Mouse (Mus musculus) embryonic fibroblast, embryonic 13.5 days (primary cell): ENCODE data around the gene Ralgps1.

Experiments used
- CTCF ChIP-seq: IDR thresholded peaks from 2 replicates; pipeline ENCODE4 v1.5.1; 2011; ENCODE audit warnings: mild to moderate bottlenecking, control low read depth, low read length, moderate library complexity, borderline replicate concordance; ENCODE audit not compliant: insufficient read depth
- POLR2A ChIP-seq: IDR thresholded peaks from 2 replicates; pipeline ENCODE4 v1.6.1; 2011; ENCODE audit warnings: low read depth, mild to moderate bottlenecking, control low read depth, low read length, moderate library complexity

GRCm38 (mm10) chr2:33205939-33206525 lies 165.3 kb downstream of the Ralgps1 start:
- no peak for TF ChIP-seq POLR2A
- no peak for TF ChIP-seq CTCF
